Mouse (Mus musculus) olfactory bulb, adult 2 months (tissue): ENCODE results near the gene Poc1a.

Experiments
- CTCF ChIP-seq: fragments of 200-500 bp; IDR thresholded peaks from 2 replicates; pipeline ENCODE4 v1.5.1; 2012; ENCODE audit warnings: low read depth, mild to moderate bottlenecking, low read length, moderate library complexity; ENCODE audit not compliant: insufficient read depth
- POLR2A ChIP-seq: fragments of 200-500 bp; IDR thresholded peaks from 2 replicates; pipeline ENCODE4 v1.6.1; 2012; ENCODE audit warnings: mild to moderate bottlenecking, low read depth, low read length, moderate library complexity; ENCODE audit not compliant: insufficient read depth

GRCm38 (mm10) chr9:106293569-106294156, 12.8 kb downstream of the Poc1a start:
- TF ChIP-seq CTCF (no peak), POLR2A (no peak)
